In genomic region chr6:143020647-143021046, GRCm38 (mm10) we compare ENCODE assay signal across 9 mouse cellular contexts. TPM values are rescaled to one million over a fixed set of nuclear protein-coding genes. Genes with fewer than 3 reads are reported as not detected.
DNase-seq lines count a peak whose midpoint lies in the region; TF ChIP-seq lines count a peak whose summit lies in the region.
"Had no signal": no experiment of that assay in that cellular context is flagged by ENCODE, and none has a peak within 500 bp of the region (broad histone marks: within the 10 kb centered on the region; RNA-seq: fewer than 3 reads in every experiment).

No protein-coding gene starts in this region.

- TF ChIP-seq CTCF in lung, adult 2 months (IDR thresholded peaks at IDR 0.05; ENCODE audit: insufficient read depth, low read length), result no peak
- TF ChIP-seq CTCF in small intestine, adult 2 months (IDR thresholded peaks at IDR 0.05; ENCODE audit: extremely low read depth, insufficient read length, insufficient replicate concordance, low read depth, low read length), result peak; percentile 20; the same call in 1 of the 2 replicates

- H3K4me3 ChIP-seq in lung, adult 2 months (replicated peaks; ENCODE audit: extremely low read depth, low read depth, low read length), result no peak overlapping the region
- no peak overlapping the region for H3K4me3 ChIP-seq in small intestine, adult 2 months (ENCODE audit: low read depth, low read length)

- H3K36me3 ChIP-seq in small intestine, adult 2 months (ENCODE audit: control insufficient read depth, insufficient read depth, low read length), result peaks cover 22% of the 10 kb centered on the region

- 76% methylated on average over 5 of the region's 5 CpGs for WGBS in lung, adult 2 months
- 73% methylated on average over 5 of the region's 5 CpGs for WGBS in small intestine, adult 2 months

- DNase-seq in cerebellum, postnatal 14 days, result peak; percentile 11 to 14
- DNase-seq in cerebellum, postnatal 25 days, result no peak
- DNase-seq in lung, postnatal 36 days, result peak; percentile 14
- DNase-seq in lung, adult 2 months, result no peak
- DNase-seq in embryo, embryonic 9.5 days (ENCODE audit: extremely low spot score), result peak; percentile 9
- no peak for DNase-seq in adrenal gland, adult 2 months
- no peak for DNase-seq in left cerebral cortex, postnatal 36 days (ENCODE audit: low spot score in 2 of 2)

- intact Hi-C loops in left cerebral cortex, postnatal 36 days (cut with DNase I), result loop anchor here (5.0 kb wide), 1 partner anchor 243 kb away; no protein-coding TSS in a partner anchor

- no peak overlapping the region for H3K27ac ChIP-seq in small intestine, adult 2 months (ENCODE audit: insufficient read depth, low read depth, low read length)

- no peaks in the 10 kb centered on the region for H3K27me3 ChIP-seq in small intestine, adult 2 months (ENCODE audit: control insufficient read depth, insufficient read depth, low read length)
- H3K27me3 ChIP-seq: Patski had no signal

- no peak for TF ChIP-seq POLR2A in lung, adult 2 months (IDR thresholded peaks at IDR 0.05; ENCODE audit: borderline replicate concordance, extremely low read depth, low read depth, low read length)
- no peak for TF ChIP-seq POLR2A in small intestine, adult 2 months (IDR thresholded peaks at IDR 0.05; ENCODE audit: low read depth, low read length)

- H3K4me1 ChIP-seq in lung, adult 2 months (ENCODE audit: control insufficient read depth, insufficient read depth, low read length), result no peaks in the 10 kb centered on the region
- H3K4me1 ChIP-seq in small intestine, adult 2 months (ENCODE audit: control insufficient read depth, insufficient read depth, insufficient read length, low read length), result no peaks in the 10 kb centered on the region

RNA-seq across cellular contexts. Expression of gene St8sia1, which starts 56.4 kb away (rescaled TPM):
- 0.23 and 0.26 TPM in 2 replicates for polyA plus RNA-seq in lung, adult 2 months (2012; rRNA removed)
- 0.05 and 0.19 TPM in 2 replicates for polyA plus RNA-seq in small intestine, adult 2 months (2012; rRNA removed)
- total RNA-seq in adrenal gland, adult 2 months (2021), result 1 to 10 TPM in 1 of 2 experiments, under 1 TPM in 1; 0.43 to 1.8 TPM
- polyA plus RNA-seq in adrenal gland, adult 2 months (2012; rRNA removed), result 0.13 and 0.25 TPM in 2 replicates
- 10 to 100 TPM; 28.4 to 28.6 TPM for total RNA-seq in left cerebral cortex, postnatal 36 days (2021)

Comparison
In these comparisons a context has a peak if more than half of its experiments do, and no peak if none do; other contexts are left out.
1. DNase-seq: peak in cerebellum, postnatal 14 days (2 of 2), lung, postnatal 36 days (single experiment) and embryo, embryonic 9.5 days (single experiment); none in cerebellum, postnatal 25 days (0 of 2), lung, adult 2 months (single experiment), adrenal gland, adult 2 months (single experiment) and left cerebral cortex, postnatal 36 days (0 of 2).